Mouse (Mus musculus) kidney, embryonic 14.5 days (tissue): ENCODE data around the gene Ccdc170. TPM values are rescaled to one million over a fixed set of nuclear protein-coding genes. Genes with fewer than 3 reads are reported as not detected.

ENCODE experiments used
- ATAC-seq: fragments of 200-750 bp; cut with Nextera tagmentation; 2 replicates; pipeline ENCODE4 v1.8.0; 2017; ENCODE audit warnings: moderate number of reproducible peaks, mild to moderate bottlenecking, moderate TSS enrichment, moderate library complexity; ENCODE audit not compliant: low FRiP score, low TSS enrichment
- H3K27ac ChIP-seq: fragments of 300-500 bp; sonication (generic); 2 replicates; pipeline ENCODE4 v1.5.1; 2014; ENCODE audit warnings: low read depth, mild to moderate bottlenecking, low read length, moderate library complexity, mixed read lengths
- H3K27me3 ChIP-seq: fragments of 300-500 bp; sonication (generic); 2 replicates; pipeline ENCODE4 v1.6.1; 2014; ENCODE audit warnings: mild to moderate bottlenecking, low read length; ENCODE audit not compliant: control insufficient read depth, insufficient read depth
- H3K36me3 ChIP-seq: fragments of 300-500 bp; sonication (generic); 2 replicates; pipeline ENCODE4 v1.6.1; 2014; ENCODE audit warnings: low read length, mixed read lengths; ENCODE audit not compliant: control insufficient read depth, insufficient read depth
- H3K4me1 ChIP-seq: fragments of 300-500 bp; sonication (generic); 2 replicates; pipeline ENCODE4 v1.6.1; 2014; ENCODE audit warnings: low read length, mixed read lengths; ENCODE audit not compliant: control insufficient read depth, insufficient read depth
- H3K4me2 ChIP-seq: fragments of 300-500 bp; sonication (generic); replicated peaks from 2 replicates; pipeline ENCODE4 v1.6.1; 2014; ENCODE audit warnings: low read depth, mild to moderate bottlenecking, low read length
- H3K4me3 ChIP-seq: fragments of 300-500 bp; sonication (generic); 2 replicates; pipeline ENCODE4 v1.5.1; 2014; ENCODE audit warnings: mild to moderate bottlenecking, low read length
- H3K9ac ChIP-seq: fragments of 300-500 bp; sonication (generic); 2 replicates; pipeline ENCODE4 v1.6.1; 2014; ENCODE audit warnings: low read depth, mild to moderate bottlenecking, low read length, moderate library complexity
- H3K9me3 ChIP-seq: fragments of 300-500 bp; sonication (generic); 2 replicates; pipeline ENCODE4 v1.6.1; 2016; ENCODE audit warnings: low read length; ENCODE audit not compliant: control insufficient read depth
- WGBS: fragments of 180-500 bp; shearing (Covaris S2); extraction: QIAGEN DNeasy Blood & Tissue Kit; methylation state at CpG from one replicate; pipeline ENCODE4 v1.1.7; 2014; 5-methylcytosine and 5-hydroxymethylcytosine counted together
- polyA plus RNA-seq: library from polyadenylated mRNA; unstranded; fragments of >200 nt; fragmentation: Nextera tagmentation; extraction: Ambion mirVana; gene quantifications from 2 replicates; pipeline ENCODE4 v1.2.1, GENCODE M21; 2014

The Ccdc170 gene
- polyA plus RNA-seq, 1 experiment from 2014 or later: 1.0 TPM

DNA sequence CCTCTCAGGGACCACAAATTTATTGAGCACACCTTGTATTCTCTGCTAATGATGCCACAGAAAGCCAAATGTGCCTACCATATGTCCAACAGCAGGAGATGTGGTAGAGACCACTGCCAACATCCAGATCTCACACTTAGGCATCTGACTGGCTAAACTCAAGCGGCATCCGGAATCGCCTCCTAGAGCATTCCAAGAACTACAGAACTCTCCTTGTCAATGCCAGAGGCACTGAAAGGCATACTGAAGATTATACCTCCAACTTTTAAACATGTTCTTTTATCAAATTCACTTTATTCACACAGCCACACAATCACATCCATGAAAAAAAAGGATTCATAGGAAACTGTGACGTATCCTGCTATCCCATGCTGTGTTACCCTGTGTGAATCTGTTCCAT, 88.5 kb downstream of the Ccdc170 start:
- Histone ChIP-seq H3K9me3 (no peaks in the 10 kb centered on the region), H3K4me1 (no peaks in the 10 kb centered on the region), H3K9ac (no peak overlapping the region), H3K4me3 (no peak overlapping the region), H3K4me2 (no peak overlapping the region), H3K27me3 (no peaks in the 10 kb centered on the region), H3K36me3 (no peaks in the 10 kb centered on the region), H3K27ac (no peak overlapping the region)
- 91% methylated on average over 4 of the region's 4 CpGs for WGBS
- ATAC-seq: no peak

DNA sequence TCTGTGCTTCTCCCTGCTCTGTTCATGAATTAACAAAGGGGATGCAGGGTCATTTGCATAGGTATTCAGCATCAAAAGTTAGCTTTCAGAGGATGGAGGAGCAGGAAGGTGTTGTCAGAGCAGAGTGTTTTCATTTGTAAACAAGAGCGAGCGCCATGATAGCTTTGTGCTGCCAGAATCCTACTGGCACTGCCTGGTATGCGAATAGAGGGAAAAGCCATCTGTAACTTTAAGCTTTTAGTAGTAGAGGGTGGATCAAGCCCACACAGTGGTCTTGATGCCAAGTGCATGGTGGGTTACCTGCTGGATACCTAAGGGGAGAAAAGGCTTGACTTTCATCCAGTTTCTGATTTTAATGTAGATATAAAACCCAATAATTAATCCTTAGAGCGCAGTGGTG, 89.0 kb downstream of the Ccdc170 start:
- 84% methylated on average over 4 of the region's 4 CpGs for WGBS
- Histone ChIP-seq H3K36me3 (no peaks in the 10 kb centered on the region), H3K4me1 (no peaks in the 10 kb centered on the region), H3K9me3 (no peaks in the 10 kb centered on the region), H3K27ac (no peak overlapping the region), H3K4me2 (no peak overlapping the region), H3K4me3 (no peak overlapping the region), H3K9ac (no peak overlapping the region), H3K27me3 (no peaks in the 10 kb centered on the region)
- no peak for ATAC-seq

DNA sequence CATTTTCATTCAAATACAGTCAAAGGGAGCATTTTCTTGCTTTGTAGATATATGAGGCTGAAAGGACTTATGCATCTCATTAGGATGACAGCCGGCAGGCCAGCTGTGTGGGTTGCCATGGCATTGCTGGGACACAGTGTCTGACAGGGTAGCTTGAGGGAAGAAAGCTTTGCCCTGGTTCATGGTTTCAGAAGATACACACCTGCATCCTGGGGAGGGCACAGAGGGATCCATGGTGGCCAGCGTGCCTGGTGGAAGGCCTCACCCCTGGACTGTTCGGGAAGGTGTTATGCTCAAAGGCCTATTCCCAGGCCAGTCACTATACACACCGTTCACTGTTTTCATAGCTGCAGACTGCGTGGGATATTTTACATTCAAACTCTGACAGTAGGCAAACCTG, 99.6 kb downstream of the Ccdc170 start:
- Histone ChIP-seq H3K27me3 (no peaks in the 10 kb centered on the region), H3K4me3 (no peak overlapping the region), H3K4me1 (no peaks in the 10 kb centered on the region), H3K4me2 (no peak overlapping the region), H3K27ac (no peak overlapping the region), H3K9me3 (no peaks in the 10 kb centered on the region), H3K9ac (no peak overlapping the region), H3K36me3 (no peaks in the 10 kb centered on the region)
- 88% methylated on average over 5 of the region's 5 CpGs for WGBS
- no peak for ATAC-seq

DNA sequence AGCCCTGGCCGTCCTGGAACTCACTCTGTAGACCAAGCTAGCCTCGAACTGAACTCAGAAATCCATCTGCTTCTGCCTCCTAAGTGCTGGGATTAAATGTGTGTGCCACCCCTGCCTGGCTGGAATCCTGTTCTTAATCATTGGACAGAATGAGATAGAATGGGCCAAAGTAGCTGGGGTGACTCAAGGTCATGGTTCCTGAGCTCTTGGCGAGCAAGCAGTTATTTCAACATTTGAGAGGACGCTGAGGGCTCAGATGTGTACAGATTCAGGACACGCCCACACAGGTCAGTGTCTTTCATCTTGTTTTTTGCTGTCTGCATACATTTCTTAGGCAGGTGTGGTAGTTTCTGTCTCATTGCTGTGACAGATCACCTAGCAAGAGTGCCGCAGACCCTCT, 104.4 kb downstream of the Ccdc170 start:
- Histone ChIP-seq H3K36me3 (no peaks in the 10 kb centered on the region), H3K4me2 (no peak overlapping the region), H3K4me3 (no peak overlapping the region), H3K9me3 (no peaks in the 10 kb centered on the region), H3K27ac (no peak overlapping the region), H3K9ac (no peak overlapping the region), H3K27me3 (no peaks in the 10 kb centered on the region), H3K4me1 (no peaks in the 10 kb centered on the region)
- WGBS: 85% methylated on average over 6 of the region's 6 CpGs
- no peak for ATAC-seq

DNA sequence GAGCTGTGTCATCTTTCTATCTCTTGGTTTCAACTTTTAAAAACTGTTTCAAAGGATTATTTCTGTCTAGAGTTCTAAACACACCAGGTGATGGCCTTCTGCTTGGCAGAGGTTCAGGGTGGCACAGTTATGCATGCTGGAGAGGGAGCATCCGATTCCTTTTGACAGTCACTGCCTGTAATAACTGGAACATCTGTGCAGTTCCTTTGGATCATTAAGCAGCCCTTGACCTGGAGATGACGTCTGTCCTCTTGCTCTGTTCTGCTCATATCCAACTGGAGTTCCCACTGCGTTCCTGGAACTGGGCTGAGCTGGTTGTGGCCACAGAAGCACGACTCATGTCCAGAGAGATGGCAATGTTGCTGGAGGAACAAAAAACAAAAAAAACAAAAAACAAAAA, 107.3 kb downstream of the Ccdc170 start:
- Histone ChIP-seq H3K27ac (no peak overlapping the region), H3K36me3 (no peaks in the 10 kb centered on the region), H3K4me2 (no peak overlapping the region), H3K27me3 (no peaks in the 10 kb centered on the region), H3K9me3 (no peaks in the 10 kb centered on the region), H3K4me3 (no peak overlapping the region), H3K4me1 (no peaks in the 10 kb centered on the region), H3K9ac (no peak overlapping the region)
- ATAC-seq: peak; percentile 74; the same call in 1 of the 2 replicates
- WGBS: 44% methylated on average over 4 of the region's 4 CpGs

DNA sequence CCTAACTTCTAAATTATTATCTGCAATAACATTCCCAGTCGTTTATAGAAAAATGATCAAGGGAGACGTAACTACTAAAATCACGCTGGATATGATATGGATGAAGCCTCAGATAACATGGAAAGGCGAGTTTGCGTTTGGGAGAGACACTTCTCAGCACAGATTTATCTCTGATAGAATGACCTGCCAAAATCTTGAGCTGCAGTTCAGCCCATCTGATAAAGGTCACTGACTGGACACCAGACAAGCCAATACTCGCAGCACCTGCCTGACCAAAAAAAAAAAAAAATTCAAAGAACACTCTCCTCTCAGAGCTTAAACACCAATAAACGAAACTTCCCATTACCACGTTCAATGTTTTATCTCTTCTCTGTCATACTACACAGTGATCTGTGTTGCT, 108.7 kb downstream of the Ccdc170 start:
- Histone ChIP-seq H3K36me3 (no peaks in the 10 kb centered on the region), H3K27ac (no peak overlapping the region), H3K4me3 (no peak overlapping the region), H3K9me3 (no peaks in the 10 kb centered on the region), H3K4me1 (no peaks in the 10 kb centered on the region), H3K9ac (no peak overlapping the region), H3K4me2 (no peak overlapping the region), H3K27me3 (no peaks in the 10 kb centered on the region)
- WGBS: 71% methylated on average over 8 of the region's 8 CpGs
- ATAC-seq: no peak

DNA sequence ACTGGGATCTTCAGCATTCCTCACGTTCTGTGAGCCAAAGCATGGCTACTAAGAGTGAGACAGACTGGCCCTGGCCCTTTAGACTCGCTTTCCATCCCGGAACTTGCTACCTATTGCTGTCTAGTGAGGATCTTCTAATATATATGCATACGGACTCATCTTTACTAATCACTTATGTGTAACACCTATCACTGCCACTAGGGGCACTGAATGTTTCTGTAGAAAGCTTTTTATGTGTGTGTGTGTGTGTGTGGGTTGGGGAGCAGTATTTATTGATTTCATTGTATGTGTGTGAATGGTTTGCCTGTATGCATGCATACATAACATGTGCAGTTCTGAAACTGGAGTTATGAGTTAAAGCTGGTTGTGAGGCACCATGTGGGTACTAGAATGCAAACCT, 111.5 kb downstream of the Ccdc170 start:
- Histone ChIP-seq H3K4me3 (no peak overlapping the region), H3K4me1 (no peaks in the 10 kb centered on the region), H3K4me2 (no peak overlapping the region), H3K27ac (no peak overlapping the region), H3K9ac (no peak overlapping the region), H3K27me3 (no peaks in the 10 kb centered on the region), H3K36me3 (no peaks in the 10 kb centered on the region), H3K9me3 (no peaks in the 10 kb centered on the region)
- 80% methylated on average over 4 of the region's 4 CpGs for whole genome bisulfite sequencing
- no peak for ATAC-seq

DNA sequence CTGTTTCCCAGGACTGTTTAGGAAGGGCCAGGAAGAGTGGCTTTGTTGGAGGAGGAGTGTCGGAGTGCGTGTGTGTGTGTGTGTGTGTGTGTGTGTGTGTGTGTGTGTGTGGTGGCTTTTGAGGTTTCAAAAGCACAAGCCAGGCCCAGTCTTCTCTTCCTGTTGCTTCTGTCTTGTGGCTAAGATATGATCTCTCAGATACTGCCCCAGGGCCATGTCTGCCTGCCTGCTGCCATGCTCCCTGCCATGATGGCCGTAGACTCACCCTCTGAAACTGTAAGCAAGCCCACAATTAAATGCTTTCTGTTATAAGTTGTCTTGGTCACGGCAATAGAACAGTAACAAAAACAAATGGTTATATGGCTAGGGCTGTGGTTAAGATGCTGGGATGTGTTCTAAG, 114.9 kb downstream of the Ccdc170 start:
- Histone ChIP-seq H3K9me3 (no peaks in the 10 kb centered on the region), H3K4me2 (no peak overlapping the region), H3K4me3 (no peak overlapping the region), H3K9ac (no peak overlapping the region), H3K27ac (no peak overlapping the region), H3K36me3 (no peaks in the 10 kb centered on the region), H3K4me1 (no peaks in the 10 kb centered on the region), H3K27me3 (no peaks in the 10 kb centered on the region)
- ATAC-seq: no peak
- 94% methylated on average over 4 of the region's 4 CpGs for WGBS

DNA sequence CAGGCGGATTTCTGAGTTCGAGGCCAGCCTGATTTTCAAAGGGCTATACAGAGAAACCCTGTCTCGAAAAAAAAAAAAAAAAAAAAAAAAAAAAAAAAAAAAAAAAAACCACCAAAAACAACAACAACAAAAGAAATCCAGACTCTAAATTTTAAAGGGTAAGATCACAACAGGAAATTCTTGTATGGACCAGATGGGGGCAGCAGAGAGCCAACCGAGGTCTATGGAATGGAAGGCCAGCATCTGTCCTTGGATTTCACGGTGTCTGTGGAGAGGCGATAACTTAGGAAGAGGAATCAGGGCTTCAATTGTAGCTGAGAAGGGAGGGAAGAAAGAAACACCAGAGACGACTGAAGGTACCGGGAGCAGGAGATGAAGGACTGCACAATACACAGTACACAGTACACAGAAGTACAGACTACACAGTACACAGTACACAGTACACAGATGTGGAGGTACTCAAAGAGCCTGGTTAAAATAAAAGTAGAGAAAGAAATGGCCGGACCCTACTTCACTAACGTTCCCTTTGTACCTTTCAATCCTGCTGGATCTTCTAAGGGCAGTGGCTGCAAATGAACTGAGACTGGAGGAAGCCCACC, 116.0 kb downstream of the Ccdc170 start:
- H3K27me3 ChIP-seq: no peaks in the 10 kb centered on the region
- H3K27ac ChIP-seq: no peak overlapping the region
- H3K4me2 ChIP-seq: no peak overlapping the region
- H3K4me1 ChIP-seq: no peaks in the 10 kb centered on the region
- H3K36me3 ChIP-seq: no peaks in the 10 kb centered on the region
- no peaks in the 10 kb centered on the region for H3K9me3 ChIP-seq
- no peak overlapping the region for H3K9ac ChIP-seq
- 73% methylated on average over 10 of the region's 10 CpGs for WGBS
- peak; percentile 37; the same call in 1 of the 2 replicates for ATAC-seq
- H3K4me3 ChIP-seq: no peak overlapping the region
